Mouse (Mus musculus) large intestine, adult 2 months (tissue): ENCODE results near the gene Gm20388. TPM values are rescaled to one million over a fixed set of nuclear protein-coding genes. Genes with fewer than 3 reads are reported as not detected.

Source experiments
- DNase-seq: peaks from one replicate; pipeline ENCODE4 v3.0.0-alpha.2; 2012; ENCODE audit warnings: low read depth, low spot score
- WGBS: fragments of 180-500 bp; shearing (Covaris S2); methylation state at CpG from one replicate; pipeline ENCODE4 v1.1.7; 2018; 5-methylcytosine and 5-hydroxymethylcytosine counted together
- polyA plus RNA-seq: library from polyadenylated mRNA; depleted of rRNA; stranded (reverse); fragments of >200 nt; gene quantifications from 2 replicates; pipeline ENCODE4 v1.2.3, GENCODE M21; 2012

Gene Gm20388
- polyA plus RNA-seq, 1 experiment = 31.5 TPM

DNA sequence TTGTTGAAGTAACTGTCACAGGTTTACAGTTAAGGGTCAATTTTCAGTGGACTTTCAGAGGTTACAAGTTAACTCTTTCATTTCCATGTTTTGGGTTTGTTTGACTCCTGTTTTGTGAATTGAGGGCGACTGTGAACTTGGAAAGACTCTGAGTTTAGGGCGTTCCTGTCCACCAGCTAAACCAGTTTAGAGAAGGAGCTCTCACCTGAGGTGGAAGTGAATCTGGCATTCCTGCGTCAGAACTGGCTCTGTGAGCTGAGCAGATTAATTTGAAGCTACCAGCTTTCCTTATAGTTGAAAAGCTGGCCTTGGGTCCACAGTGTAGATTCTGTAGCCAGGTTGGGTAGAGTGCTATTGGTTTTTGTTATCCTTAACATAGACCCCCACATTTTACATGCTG is 2.5 kb downstream of the Gm20388 start:
- WGBS = 28% methylated on average over 3 of the region's 3 CpGs

DNA sequence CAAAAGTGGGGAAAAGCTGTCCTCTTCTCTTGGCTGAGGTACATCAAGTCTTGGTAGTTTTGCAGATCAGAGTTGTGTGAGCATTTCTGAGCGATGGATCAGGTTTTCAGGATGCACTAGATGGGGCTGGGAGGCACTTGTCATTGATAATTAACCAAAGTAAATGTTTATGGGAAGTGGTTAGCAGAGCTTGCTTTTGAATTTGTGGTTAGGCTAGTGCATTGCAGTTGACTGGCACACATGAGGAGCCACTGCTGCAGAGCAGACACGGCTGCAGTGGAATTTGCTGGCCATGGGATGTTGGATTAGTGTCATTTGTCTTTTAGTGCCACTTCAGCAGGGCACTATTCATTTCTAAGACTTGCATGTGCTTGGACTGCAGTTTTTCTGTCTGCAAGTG is 3.5 kb downstream of the Gm20388 start:
- no peak for DNase-seq
- WGBS = 16% methylated on average over 2 of the region's 2 CpGs

More for the DNA sequence above, 2.5 kb downstream of the Gm20388 start:
- no peak for DNase-seq

DNA sequence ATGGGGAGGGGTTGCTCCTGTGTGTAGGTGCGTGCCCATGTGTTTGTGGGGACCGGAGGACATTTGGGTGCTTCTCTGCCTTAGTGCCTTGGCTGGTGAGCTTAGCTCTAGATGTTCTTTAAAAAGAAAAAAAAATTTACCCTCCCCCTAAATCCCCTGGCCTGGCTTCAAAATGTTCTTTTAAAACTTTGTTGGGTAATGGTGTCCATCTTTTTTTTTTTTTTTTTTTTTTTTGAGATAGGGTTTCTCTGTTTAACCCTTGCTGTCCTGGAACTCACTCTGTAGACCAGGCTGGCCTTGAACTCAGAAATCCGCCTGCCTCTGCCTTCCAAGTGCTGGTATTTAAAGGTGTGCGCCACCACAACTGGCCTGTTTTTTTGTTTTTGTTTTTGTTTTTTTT is 4.7 kb downstream of the Gm20388 start:
- whole genome bisulfite sequencing = 79% methylated on average over 4 of the region's 4 CpGs
- no peak for DNase-seq

DNA sequence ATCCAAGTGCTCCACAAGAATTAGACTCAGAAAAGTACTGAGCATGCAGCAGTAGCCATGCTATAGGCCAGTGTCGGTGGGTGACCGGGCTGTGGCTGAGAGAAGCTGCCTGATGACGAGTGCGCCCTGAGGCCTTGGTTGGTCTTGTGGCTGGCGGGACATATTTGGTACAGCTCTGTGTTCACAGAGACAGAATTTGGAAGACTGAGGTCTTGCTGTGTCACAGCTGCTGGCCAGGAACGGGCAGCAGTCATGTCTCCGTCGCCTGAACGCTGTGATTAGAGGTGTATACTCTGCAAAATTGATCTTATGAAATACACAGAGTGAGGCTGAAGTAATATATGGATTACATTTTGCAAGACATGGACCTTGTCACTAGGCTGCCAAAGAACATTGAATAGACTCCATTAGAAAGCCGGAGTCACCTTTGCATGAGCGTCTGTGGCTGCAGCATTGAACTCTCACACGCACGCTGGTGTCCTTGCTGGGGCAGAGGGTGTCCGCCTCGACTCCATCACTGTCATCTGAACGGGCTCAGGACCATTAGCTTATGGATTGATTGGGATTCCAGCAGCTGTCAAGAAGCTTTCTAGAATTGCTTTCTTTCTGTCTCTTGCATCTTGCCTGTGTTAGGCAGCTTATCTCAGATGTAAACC is 5.7 kb downstream of the Gm20388 start:
- no peak for DNase-seq
- 83% methylated on average over 16 of the region's 16 CpGs for WGBS

DNA sequence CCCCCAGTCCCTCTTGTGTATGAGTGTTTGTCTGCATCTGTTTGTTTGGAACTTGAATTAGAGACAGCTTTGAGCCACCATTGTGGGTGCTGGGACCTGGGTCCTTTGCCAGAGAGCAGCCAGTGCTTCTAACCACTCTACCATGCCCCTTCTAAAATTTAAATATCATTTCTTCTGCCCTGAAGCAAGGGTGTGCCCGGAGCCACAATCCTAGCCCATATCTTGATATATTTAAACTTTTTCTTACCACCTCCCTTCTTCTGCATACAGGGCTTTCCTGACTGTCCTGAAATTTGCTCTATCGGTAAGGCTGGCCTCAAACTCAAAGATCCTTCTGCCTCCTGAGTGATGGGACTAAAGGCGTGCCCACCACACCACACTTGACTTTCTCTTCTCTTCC is 6.8 kb downstream of the Gm20388 start:
- 60% methylated on average over 3 of the region's 3 CpGs for WGBS
- no peak for DNase-seq

DNA sequence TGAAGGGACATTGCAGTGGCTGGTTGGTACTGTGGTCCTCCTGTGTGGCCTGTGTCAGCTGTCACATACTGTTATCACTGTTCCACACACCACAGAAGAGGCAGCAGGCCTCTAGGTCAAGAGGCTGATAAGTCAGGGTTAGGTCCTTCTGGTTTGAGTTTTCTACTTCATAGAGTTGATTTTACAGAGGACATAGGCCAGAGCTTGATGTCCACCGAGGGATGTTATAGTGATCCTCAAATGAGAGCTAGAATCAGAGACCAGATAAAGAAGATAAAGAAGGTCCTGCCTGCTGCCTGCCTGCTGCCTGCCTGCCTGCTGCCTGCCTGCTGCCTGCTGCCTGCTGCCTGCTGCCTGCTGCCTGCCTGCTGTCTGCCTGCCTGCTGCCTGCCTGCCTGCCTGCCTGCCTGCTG is 7.5 kb downstream of the Gm20388 start:
- DNase-seq = no peak
- WGBS = 31% methylated on average over 1 of the region's 1 CpGs

DNA sequence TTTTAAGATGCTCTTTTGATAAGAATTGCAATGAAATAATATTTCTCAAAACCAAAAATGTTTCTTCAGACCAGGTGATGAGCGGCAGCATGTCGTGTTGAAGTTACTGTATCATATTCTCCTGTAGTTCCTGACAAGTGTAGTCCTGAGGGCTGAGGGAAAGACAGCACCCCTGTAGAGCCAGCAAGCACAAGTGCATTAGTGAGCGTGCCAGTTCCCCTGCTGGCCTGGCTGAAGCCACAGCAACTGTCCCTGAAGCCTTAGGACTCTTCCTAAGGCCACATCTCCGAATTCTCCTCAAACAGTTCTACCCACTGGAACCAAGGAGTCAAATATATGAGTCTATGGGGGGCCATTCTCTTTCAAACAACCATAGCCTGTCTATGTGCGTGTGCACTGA is 12.6 kb downstream of the Gm20388 start:
- no peak for DNase-seq
- WGBS = 92% methylated on average over 5 of the region's 5 CpGs

DNA sequence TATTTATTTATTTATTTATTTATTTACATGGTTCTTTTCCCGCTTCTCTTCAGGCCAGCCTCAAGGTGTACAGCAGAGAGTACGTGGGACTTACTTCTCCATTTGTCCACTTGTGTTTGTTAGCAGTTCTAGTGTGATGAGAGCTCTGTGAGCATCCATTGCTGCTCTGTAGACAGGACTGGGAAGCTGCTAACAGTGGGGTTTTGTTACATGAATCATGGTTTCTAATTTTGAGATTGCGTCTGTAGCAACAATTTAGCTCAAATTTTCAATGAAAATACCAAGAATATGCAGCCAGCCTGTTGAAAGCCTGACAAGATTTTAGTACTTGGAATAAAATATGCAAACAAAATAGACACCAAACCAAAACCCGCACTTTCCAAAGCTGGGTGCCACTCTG is 14.8 kb downstream of the Gm20388 start:
- DNase-seq = no peak
- 90% methylated on average over 4 of the region's 4 CpGs for WGBS

DNA sequence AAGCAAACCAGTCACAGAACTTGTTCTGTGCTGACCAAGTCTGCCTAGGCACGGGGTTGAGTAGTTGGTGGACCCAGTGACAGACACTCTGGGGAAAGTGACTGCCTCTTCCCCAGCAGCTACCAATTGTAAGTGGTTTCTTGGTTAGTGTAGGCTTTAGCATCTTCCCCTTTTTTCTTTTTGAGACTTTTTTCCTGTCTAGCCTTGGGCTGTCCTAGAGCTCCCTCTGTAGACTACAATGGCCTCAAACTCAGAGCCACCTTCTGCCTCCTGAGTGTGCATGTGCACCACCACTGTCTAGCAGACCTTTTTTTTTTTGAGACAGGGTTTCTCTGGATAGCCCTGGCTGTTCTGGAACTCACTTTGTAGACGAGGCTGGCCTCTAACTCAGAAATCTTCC is 15.8 kb downstream of the Gm20388 start:
- WGBS = 61% methylated on average over 2 of the region's 2 CpGs
- DNase-seq = no peak

DNA sequence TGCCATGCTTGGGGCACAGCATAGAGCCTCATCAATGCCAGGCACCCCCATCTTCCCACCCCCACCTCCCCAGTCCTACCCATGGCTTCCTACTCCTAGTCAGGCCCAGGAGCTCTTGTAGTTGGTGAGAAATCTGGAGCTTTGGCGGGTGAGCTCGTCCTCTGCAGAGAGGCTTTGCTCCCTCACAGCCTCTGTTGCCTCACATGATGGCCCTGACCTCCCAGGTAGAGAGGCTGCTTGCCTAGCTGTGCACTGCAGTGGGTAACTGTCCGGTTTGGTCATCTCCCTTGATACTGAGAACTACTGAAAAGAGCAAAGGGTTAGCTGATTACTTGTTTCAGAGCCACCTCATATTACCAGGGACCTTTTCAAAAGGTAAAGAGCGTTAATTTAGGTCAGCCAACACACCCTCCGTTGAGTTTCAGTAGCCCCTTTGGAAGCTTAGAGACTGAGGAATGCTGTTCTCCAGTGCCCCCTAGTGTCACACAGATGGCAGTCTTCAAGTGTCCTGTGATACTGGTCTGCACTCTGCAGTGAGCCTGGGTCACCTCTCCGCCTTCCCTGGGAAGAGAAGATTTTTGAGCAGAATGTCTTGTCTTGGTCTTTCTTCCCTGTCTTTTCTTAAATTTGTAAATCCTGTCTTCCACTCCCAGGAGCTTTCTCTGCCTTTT is 16.9 kb downstream of the Gm20388 start:
- DNase-seq = no peak
- 47% methylated on average over 6 of the region's 6 CpGs for WGBS

DNA sequence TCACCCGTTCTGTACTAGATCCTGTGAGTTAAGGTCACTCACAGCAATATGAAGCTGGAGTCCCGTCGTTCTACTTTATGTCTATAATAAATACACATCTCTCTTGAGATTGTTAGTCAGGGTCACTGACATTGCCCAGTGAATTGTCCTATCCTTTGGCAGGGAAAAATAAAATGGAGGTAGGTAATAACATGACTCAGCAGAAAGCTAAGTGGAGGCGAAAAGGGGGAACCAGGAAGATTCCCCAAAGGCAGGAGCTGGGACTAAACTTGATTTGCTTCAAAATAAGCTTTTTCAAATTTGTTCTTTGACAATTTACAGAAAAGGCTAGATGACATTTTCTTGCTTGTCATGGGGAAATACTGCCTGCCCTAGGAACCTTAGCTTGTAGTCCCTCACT is 20.7 kb downstream of the Gm20388 start:
- 48% methylated on average over 4 of the region's 4 CpGs for WGBS
- DNase-seq = no peak

DNA sequence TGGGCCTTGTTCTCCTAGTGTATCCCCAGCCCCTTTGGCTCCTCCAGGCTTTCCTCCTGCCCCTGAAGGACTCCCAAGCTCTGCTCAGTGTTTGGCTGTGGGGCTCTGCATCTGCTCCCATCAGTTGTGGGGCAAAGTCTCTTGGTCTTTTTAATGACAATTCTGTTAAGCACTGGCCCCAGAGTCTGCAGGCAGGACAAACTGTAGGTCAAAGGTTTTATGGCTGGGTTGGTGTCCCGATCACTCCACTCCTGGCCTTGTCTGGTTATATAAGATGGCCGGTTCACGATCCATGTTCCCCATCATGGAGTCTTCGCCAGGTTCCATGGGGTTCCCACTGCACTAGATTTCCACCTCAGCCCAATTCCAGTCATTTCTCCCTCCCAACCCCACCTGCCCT is 23.0 kb downstream of the Gm20388 start:
- WGBS = 80% methylated on average over 4 of the region's 4 CpGs
- no peak for DNase-seq

DNA sequence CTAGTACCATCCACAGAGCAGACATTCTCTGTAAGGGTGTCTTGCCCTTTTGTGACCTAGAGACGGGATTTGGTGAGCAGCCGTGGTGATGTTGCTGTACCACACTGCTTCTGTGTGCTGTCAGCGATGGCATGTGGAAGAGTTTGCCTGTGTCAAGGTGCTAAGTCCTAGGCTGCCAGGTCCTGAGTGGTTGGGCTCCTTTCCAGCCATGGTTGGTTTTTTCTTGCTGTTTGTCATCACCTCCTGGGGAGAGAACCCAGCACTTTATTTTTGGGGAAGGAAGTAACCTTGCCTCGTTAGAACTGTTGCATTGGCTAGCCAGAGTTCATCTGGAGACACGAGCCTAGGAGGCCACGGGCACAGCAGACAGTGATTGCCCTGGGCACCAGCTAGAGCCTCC is 24.9 kb downstream of the Gm20388 start:
- 65% methylated on average over 6 of the region's 6 CpGs for WGBS
- no peak for DNase-seq

DNA sequence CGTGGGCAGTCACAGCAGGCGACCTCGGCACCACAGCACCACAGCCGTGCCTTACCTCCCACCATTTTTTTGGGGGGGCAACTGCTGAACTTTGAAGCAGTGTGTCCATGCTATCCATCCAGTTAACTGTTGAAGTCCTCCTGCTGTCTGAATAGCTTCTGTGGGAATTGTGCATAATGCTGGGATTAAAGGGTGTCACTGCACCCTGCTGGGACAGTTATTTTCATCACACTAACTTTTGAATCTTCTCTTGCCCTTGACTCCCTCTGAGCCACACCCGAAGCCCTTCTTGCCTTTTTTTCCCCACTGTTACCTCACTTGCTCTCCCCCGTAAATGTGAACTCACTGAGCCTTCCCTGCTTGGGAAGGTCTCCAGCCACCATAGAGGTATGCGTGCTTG is 27.8 kb downstream of the Gm20388 start:
- 91% methylated on average over 7 of the region's 7 CpGs for WGBS
- DNase-seq = no peak

DNA sequence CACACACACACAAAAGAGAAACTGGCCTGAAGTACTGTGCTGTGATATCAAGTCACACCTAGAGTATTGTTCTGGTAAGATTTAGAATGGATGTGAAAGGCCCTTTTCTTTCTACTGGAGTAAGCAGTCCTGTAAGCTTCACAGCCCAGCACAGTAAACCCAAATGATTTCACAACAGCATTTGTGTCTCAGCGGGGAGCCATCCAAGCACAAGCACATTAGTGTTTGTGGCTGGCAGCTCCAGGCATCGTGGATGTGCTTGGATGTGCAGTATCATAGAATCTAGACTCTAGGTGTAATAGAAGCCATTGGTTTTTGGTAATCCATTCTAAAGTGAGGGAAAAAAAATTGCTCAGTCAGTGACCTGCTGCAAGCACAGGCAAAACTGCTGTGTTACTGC is 28.7 kb downstream of the Gm20388 start:
- 80% methylated on average over 2 of the region's 2 CpGs for WGBS
- DNase-seq = no peak

DNA sequence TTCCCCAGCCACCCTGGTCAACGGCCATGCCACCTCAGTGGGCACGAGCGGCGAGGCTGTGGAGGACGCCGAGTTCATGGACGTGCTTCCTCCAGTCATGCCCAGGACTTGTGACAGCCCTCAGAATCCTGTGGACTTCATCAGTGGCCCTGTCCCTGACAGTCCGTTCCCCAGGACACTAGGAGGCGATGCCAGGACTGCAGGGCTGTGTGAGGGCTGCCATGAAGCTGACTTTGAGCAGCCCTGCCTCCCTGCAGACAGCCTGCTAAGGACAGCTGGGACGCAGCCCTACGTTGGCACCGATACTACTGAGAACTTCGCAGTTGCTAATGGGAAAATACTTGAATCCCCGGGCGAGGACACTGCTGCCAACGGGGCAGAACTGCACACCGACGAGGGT is 30.8 kb downstream of the Gm20388 start:
- 94% methylated on average over 18 of the region's 18 CpGs for WGBS
- no peak for DNase-seq

DNA sequence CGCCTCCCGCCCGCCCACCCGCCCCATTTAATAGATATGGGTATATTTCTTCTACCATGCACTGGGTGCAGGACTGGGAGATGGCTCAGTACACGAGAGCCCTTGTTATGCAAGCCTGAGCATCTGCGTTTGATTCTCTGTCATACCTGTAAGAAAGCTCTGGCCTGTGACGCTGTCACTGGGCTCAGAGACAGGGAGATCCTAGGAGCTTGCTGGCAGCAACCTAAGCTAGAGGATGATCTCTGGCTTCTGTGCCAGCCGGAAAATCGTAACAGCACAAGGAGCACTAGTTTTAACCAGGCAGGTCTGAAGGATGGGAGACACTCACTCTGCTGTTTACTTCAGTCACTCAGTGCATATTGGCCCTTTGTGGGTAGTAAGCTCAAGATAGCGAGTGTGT is 33.0 kb downstream of the Gm20388 start:
- WGBS = 67% methylated on average over 10 of the region's 10 CpGs
- DNase-seq = no peak

DNA sequence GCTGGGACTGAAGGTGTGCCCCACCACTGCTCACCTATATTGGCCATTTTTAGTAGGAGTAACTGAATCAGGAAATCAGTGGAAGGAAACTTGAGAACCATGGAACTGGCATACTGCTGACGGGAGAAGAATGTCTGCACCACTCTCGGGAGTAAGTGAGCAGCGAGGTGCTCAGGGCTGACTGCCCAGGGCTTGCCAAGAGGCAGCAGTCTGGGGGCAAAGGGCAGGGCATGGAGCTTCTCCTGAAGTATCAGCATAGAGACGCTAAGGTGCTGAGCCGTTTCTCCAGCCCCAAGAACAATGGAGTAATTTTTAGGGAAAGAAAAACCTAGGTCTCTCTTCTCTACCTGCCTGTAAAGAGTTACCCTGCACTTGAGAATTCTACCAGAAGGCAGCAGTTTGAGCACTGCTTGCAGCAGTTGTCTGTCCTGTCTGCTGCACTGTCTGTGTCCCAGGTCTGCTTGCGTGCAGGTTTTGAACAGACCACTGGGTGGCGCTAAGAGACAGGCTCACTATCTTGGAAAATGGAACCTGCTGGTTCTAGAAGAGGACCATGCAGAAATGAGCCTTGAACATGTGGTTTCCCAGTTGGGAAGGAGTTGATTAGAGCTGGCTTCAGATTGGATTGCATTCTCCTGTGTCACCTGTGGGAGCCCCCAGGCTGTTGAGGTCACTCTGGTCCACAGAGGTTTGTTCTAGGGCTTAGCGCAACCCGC is 33.6 kb downstream of the Gm20388 start:
- 44% methylated on average over 9 of the region's 9 CpGs for WGBS
- peak; percentile 48 for DNase-seq

DNA sequence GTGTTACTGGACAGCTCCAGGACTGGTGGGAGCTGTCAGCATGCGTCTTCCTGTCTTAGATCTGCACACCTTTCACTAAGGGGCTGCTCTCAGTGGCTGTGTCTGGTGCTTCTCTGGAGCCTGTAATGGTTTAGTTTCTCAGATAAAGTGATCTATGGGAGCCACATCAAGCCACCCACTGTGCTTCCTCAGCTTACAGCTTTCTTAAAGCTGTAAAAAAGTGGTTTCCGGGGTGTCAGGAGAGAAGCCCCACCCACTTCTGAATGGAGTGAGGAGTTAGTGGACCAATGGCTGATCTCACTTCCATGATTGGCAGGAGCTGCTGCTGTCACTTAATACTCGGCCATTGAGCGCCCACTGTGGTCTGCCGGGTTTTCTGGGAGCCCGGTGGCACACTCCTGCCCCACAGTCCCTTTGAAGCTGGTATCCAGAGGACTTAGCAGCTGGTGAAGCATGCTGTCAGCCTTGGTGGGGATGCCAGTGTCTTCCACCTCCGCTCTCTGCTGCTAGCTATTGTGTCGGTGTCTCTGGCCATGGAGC is 35.8 kb downstream of the Gm20388 start:
- DNase-seq = no peak
- whole genome bisulfite sequencing = 75% methylated on average over 8 of the region's 8 CpGs

DNA sequence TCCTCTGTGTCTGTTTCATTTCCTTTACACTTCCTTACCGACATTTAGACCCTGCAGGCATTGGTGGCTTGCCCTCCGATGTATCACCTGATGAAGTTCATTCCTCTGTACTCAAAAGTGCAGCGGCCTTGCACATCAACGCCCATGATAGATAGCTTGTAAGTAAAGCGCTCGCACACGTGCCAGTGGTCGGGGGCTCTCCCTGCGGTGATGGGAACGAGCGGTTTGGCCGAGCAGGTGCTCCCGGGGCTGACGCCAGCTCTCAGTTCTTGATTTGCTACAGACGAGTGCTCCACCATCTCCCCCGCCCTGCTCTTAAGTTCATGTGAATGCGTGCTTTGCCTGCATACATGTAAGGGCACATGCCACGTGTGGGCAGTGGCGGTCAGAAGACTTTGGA is 37.0 kb downstream of the Gm20388 start:
- no peak for DNase-seq
- WGBS = 82% methylated on average over 19 of the region's 19 CpGs

DNA sequence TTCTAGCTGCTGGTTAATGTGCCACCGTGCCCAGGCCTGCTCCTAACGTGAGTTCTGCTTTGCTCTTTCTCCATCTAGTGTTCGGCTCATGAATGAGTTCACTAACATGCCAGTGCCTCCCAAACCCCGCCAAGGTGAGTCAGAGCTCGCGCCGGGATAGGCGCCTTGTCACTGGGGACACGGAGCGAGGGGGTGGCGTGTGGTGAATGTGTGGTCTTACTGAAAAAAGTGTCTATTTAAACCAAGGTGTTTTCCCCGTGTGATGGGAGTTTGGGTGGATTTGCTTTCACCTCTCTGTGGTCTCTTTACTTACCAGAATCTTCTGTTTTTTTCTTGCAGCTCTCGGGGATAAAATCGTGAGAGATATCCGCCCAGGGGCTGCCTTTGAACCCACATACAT is 37.7 kb downstream of the Gm20388 start:
- 86% methylated on average over 15 of the region's 15 CpGs for WGBS

More for the DNA sequence above, 37.7 kb downstream of the Gm20388 start:
- no peak for DNase-seq
